25 mouse cellular contexts compared by ENCODE assay signal in the genomic region with DNA sequence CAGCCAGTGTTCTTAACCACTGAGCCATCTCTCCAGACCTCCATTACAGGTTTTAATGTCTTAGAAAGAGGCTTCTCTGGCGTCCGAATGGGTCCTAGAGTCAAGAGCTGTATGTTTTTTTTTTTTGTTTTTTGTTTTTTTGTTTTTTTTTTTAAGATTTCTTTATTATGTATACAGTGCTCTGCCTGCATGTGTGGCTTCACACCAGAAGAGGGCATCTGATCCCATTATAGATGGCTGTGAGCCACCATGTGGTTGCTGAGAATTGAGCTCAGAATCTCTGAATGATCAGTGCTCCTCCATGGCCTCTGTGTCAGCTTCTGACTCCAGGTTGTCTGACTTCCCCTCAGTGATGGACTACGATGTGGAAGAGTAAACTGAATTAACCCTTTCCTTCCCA. TPM values are rescaled to one million over a fixed set of nuclear protein-coding genes. Genes with fewer than 3 reads are reported as not detected.
DNase-seq lines count a peak whose midpoint lies in the region; ATAC-seq and TF ChIP-seq lines count a peak whose summit lies in the region.
"Had no signal": no experiment of that assay in that cellular context is flagged by ENCODE, and none has a peak within 500 bp of the region (broad histone marks: within the 10 kb centered on the region; RNA-seq: fewer than 3 reads in every experiment).

No protein-coding gene starts in this region.

- H3K9ac ChIP-seq in intestine, postnatal 0 days (ENCODE audit: low read depth, low read length) = no peak overlapping the region
- H3K9ac ChIP-seq in intestine, embryonic 15.5 days = no peak overlapping the region
- H3K9ac ChIP-seq in liver, embryonic 14.5 days (replicated peaks) = no peak overlapping the region
- H3K9ac ChIP-seq in MEL (ENCODE audit: control insufficient read depth, low read depth, low read length, poor library complexity, severe bottlenecking) = no peak overlapping the region
- H3K9ac ChIP-seq: embryonic facial prominence, embryonic 12.5 days; embryonic facial prominence, embryonic 15.5 days; heart, embryonic 13.5 days; hindbrain, embryonic 12.5 days; hindbrain, embryonic 15.5 days had no signal

- no peaks in the 10 kb centered on the region for H3K36me3 ChIP-seq in intestine, postnatal 0 days (ENCODE audit: control insufficient read depth, insufficient read depth)
- H3K36me3 ChIP-seq in intestine, embryonic 15.5 days = no peaks in the 10 kb centered on the region
- no peaks in the 10 kb centered on the region for H3K36me3 ChIP-seq in liver, embryonic 14.5 days (replicated peaks; ENCODE audit: control insufficient read depth, insufficient read depth, low read depth)
- peaks cover 0 to 12% of the 10 kb centered on the region in 2 experiments; a peak in 2 of 4 replicates for H3K36me3 ChIP-seq in MEL (ENCODE audit: control insufficient read depth in 1 of 2, insufficient read depth in 2 of 2, low read length in 2 of 2)
- H3K36me3 ChIP-seq: embryonic facial prominence, embryonic 12.5 days; embryonic facial prominence, embryonic 15.5 days; heart, embryonic 10.5 days; heart, embryonic 13.5 days; hindbrain, embryonic 12.5 days; hindbrain, embryonic 15.5 days had no signal

- 66% methylated on average over 3 of the region's 3 CpGs for WGBS in intestine, postnatal 0 days
- WGBS in intestine, embryonic 15.5 days = 52% methylated on average over 3 of the region's 3 CpGs
- WGBS in liver, embryonic 14.5 days (ENCODE audit: insufficient replicate concordance) = 41% methylated on average over 3 of the region's 3 CpGs

- ATAC-seq in intestine, postnatal 0 days = no peak
- no peak for ATAC-seq in intestine, embryonic 15.5 days
- no peak for ATAC-seq in liver, embryonic 14.5 days (ENCODE audit: insufficient read depth)
- ATAC-seq: CD4-positive, CD25-positive, alpha-beta regulatory T cell, adult 4 months; forebrain, embryonic 14.5 days; Patski had no signal

- no peaks in the 10 kb centered on the region for H3K27me3 ChIP-seq in intestine, postnatal 0 days (replicated peaks; ENCODE audit: control insufficient read depth, insufficient read depth, low read length)
- H3K27me3 ChIP-seq in intestine, embryonic 15.5 days (replicated peaks) = no peaks in the 10 kb centered on the region
- no peaks in the 10 kb centered on the region for H3K27me3 ChIP-seq in liver, embryonic 14.5 days (ENCODE audit: control insufficient read depth, insufficient read depth, low read length)
- no peaks in the 10 kb centered on the region for H3K27me3 ChIP-seq in MEL (ENCODE audit: control insufficient read depth in 1 of 2, insufficient read depth in 2 of 2, low read length in 2 of 2)
- H3K27me3 ChIP-seq: embryonic facial prominence, embryonic 12.5 days; embryonic facial prominence, embryonic 15.5 days; heart, embryonic 13.5 days; hindbrain, embryonic 12.5 days; hindbrain, embryonic 15.5 days; Patski had no signal

- no peak for TF ChIP-seq RAD21 in MEL (IDR thresholded peaks at IDR 0.05; ENCODE audit: low read depth, low read length)

- H3K27ac ChIP-seq in intestine, postnatal 0 days (ENCODE audit: low read depth, low read length) = no peak overlapping the region
- no peak overlapping the region for H3K27ac ChIP-seq in intestine, embryonic 15.5 days
- H3K27ac ChIP-seq in liver, embryonic 14.5 days = no peak overlapping the region
- H3K27ac ChIP-seq in MEL (ENCODE audit: control insufficient read depth, low read depth, low read length) = no peak overlapping the region
- H3K27ac ChIP-seq: embryonic facial prominence, embryonic 12.5 days; embryonic facial prominence, embryonic 15.5 days; heart, adult 2 months; heart, embryonic 10.5 days; heart, embryonic 13.5 days; hindbrain, embryonic 12.5 days; hindbrain, embryonic 15.5 days had no signal

- no peaks in the 10 kb centered on the region for H3K4me1 ChIP-seq in intestine, postnatal 0 days (replicated peaks; ENCODE audit: control insufficient read depth, insufficient read depth, low read length)
- H3K4me1 ChIP-seq in intestine, embryonic 15.5 days (replicated peaks) = no peaks in the 10 kb centered on the region
- no peaks in the 10 kb centered on the region for H3K4me1 ChIP-seq in liver, embryonic 14.5 days (replicated peaks; ENCODE audit: control insufficient read depth in 2 of 2, insufficient read depth in 2 of 2, low read length in 1 of 2)
- H3K4me1 ChIP-seq in MEL (ENCODE audit: control insufficient read depth in 1 of 2, insufficient read depth in 2 of 2, low read length in 2 of 2) = peaks cover 2 to 16% of the 10 kb centered on the region in 2 experiments; a peak in 3 of 4 replicates
- H3K4me1 ChIP-seq: embryonic facial prominence, embryonic 12.5 days; embryonic facial prominence, embryonic 15.5 days; heart, embryonic 10.5 days; heart, embryonic 13.5 days; hindbrain, embryonic 15.5 days had no signal

- no peak overlapping the region for H3K4me2 ChIP-seq in intestine, postnatal 0 days (replicated peaks; ENCODE audit: low read depth)
- H3K4me2 ChIP-seq in intestine, embryonic 15.5 days (replicated peaks) = no peak overlapping the region
- no peak overlapping the region for H3K4me2 ChIP-seq in liver, embryonic 14.5 days (ENCODE audit: low read depth)
- H3K4me2 ChIP-seq: embryonic facial prominence, embryonic 12.5 days; embryonic facial prominence, embryonic 15.5 days; heart, embryonic 13.5 days; hindbrain, embryonic 12.5 days; hindbrain, embryonic 15.5 days had no signal

- H3K9me3 ChIP-seq in intestine, postnatal 0 days (ENCODE audit: control insufficient read depth) = no peaks in the 10 kb centered on the region
- no peaks in the 10 kb centered on the region for H3K9me3 ChIP-seq in intestine, embryonic 15.5 days
- peaks cover 3% of the 10 kb centered on the region; the same call in 1 of the 2 replicates for H3K9me3 ChIP-seq in liver, embryonic 14.5 days (ENCODE audit: control insufficient read depth, low read length)
- H3K9me3 ChIP-seq in MEL (replicated peaks; ENCODE audit: insufficient read depth, low read length) = no peaks in the 10 kb centered on the region
- H3K9me3 ChIP-seq: embryonic facial prominence, embryonic 12.5 days; embryonic facial prominence, embryonic 15.5 days; heart, embryonic 10.5 days; hindbrain, embryonic 12.5 days; hindbrain, embryonic 15.5 days had no signal

- no peaks in the 10 kb centered on the region for H3K79me2 ChIP-seq in MEL (ENCODE audit: control insufficient read depth, insufficient read depth, low read length, poor library complexity)

- no peak for DNase-seq in liver, embryonic 14.5 days (ENCODE audit: low read depth in 3 of 3, low spot score in 3 of 3)
- no peak for DNase-seq in liver
- peak; percentile 52 for DNase-seq in MEL (ENCODE audit: low read depth, low spot score)
- DNase-seq in urinary bladder, postnatal 4 days (ENCODE audit: low spot score in 2 of 2) = no peak
- DNase-seq: adrenal gland, postnatal 10 days; adrenal gland, postnatal 36 days; cerebellum, adult 18-20 months; cerebellum, adult 9-11 months; cerebellum, postnatal 25 days; gastrocnemius, postnatal 10 days; gastrocnemius, postnatal 36 days; heart, adult 2 months; heart, postnatal 14 days; heart, postnatal 4 days had no signal

- no peak for TF ChIP-seq POLR2A in MEL (IDR thresholded peaks at IDR 0.05; ENCODE audit: control insufficient read depth in 1 of 2, insufficient read depth in 1 of 2, low read depth in 1 of 2, low read length in 2 of 2, poor library complexity in 1 of 2)

- TF ChIP-seq CTCF in intestine, postnatal 0 days (IDR thresholded peaks at IDR 0.05; ENCODE audit: low read depth) = peak; percentile 16; the same call in 1 of the 2 replicates
- TF ChIP-seq CTCF in liver, embryonic 14.5 days (IDR thresholded peaks at IDR 0.05; ENCODE audit: low read depth) = peak; percentile 10; the same call in 1 of the 2 replicates
- peak in 2 of 3 experiments; percentile 20 to 43; a peak in 4 of 6 replicates for TF ChIP-seq CTCF in MEL (IDR thresholded peaks at IDR 0.05 in 2 of 3, conservative IDR thresholded peaks at IDR 0.05 in 1 of 3; ENCODE audit: control insufficient read depth in 1 of 3, insufficient read depth in 1 of 3, low read depth in 2 of 3, low read length in 3 of 3, poor library complexity in 1 of 3, severe bottlenecking in 1 of 3)

- no peak overlapping the region for H3K4me3 ChIP-seq in intestine, postnatal 0 days (ENCODE audit: low read depth, low read length)
- H3K4me3 ChIP-seq in intestine, embryonic 15.5 days (replicated peaks) = no peak overlapping the region
- H3K4me3 ChIP-seq in liver, embryonic 14.5 days (ENCODE audit: insufficient read depth in 1 of 2, low read depth in 2 of 2, low read length in 2 of 2) = no peak overlapping the region
- no peak overlapping the region for H3K4me3 ChIP-seq in MEL (ENCODE audit: control insufficient read depth in 1 of 2, insufficient read depth in 1 of 2, low read depth in 2 of 2, low read length in 2 of 2)
- H3K4me3 ChIP-seq: embryonic facial prominence, embryonic 12.5 days; embryonic facial prominence, embryonic 15.5 days; heart, adult 2 months; heart, embryonic 10.5 days; heart, embryonic 13.5 days; hindbrain, embryonic 12.5 days; hindbrain, embryonic 15.5 days had no signal

- no peak for TF ChIP-seq EP300 in liver, embryonic 14.5 days (IDR thresholded peaks at IDR 0.05; ENCODE audit: low read depth)
- TF ChIP-seq EP300 in MEL (IDR thresholded peaks at IDR 0.05; ENCODE audit: low read depth in 1 of 2, low read length in 2 of 2) = no peak

TF ChIP-seq in MEL, 35 proteins besides CTCF, POLR2A, EP300 and RAD21:
- TF ChIP-seq MYC (IDR thresholded peaks at IDR 0.05; ENCODE audit: low read depth, low read length) (peak; percentile 77; the same call in 1 of the 2 replicates), CHD1 (IDR thresholded peaks at IDR 0.05; ENCODE audit: low read depth, low read length) (no peak), ZNF384 (IDR thresholded peaks at IDR 0.05; ENCODE audit: low read depth, low read length) (peak; percentile 57; the same call in 1 of the 2 replicates)

RNA-seq across cellular contexts. Expression of a gene that starts 20.0 kb away (rescaled TPM):
- 10.7 and 11.2 TPM in 2 replicates for polyA plus RNA-seq in intestine, postnatal 0 days (2015; fragmentation: Nextera tagmentation; extraction: Ambion mirVana)
- polyA plus RNA-seq in intestine, embryonic 15.5 days (2015; fragmentation: Nextera tagmentation; extraction: Ambion mirVana) = 11.2 and 12.3 TPM in 2 replicates
- 2.3 and 2.9 TPM in 2 replicates for polyA plus RNA-seq in liver, embryonic 14.5 days (2012; rRNA removed)
- 4.1 and 5.0 TPM in 2 replicates for polyA plus RNA-seq in liver, embryonic 14.5 days (2014; fragmentation: Nextera tagmentation; extraction: Ambion mirVana)
- 9.1 and 14.2 TPM in 2 replicates for total RNA-seq in MEL (2012; rRNA removed)
- 10 to 100 TPM in 1 of 2 experiments, not detected in 1; 12.1 TPM for polyA plus RNA-seq in MEL (2012; ENCODE audit: insufficient read depth in 1 of 2, insufficient read length in 2 of 2, low read depth in 1 of 2, low replicate concordance in 2 of 2, missing spikeins in 1 of 2)

RNA-seq across cellular contexts. Expression of a gene that starts 21.8 kb away (rescaled TPM):
- polyA plus RNA-seq in intestine, postnatal 0 days (2015; fragmentation: Nextera tagmentation; extraction: Ambion mirVana) = 9.0 and 10.0 TPM in 2 replicates
- polyA plus RNA-seq in intestine, embryonic 15.5 days (2015; fragmentation: Nextera tagmentation; extraction: Ambion mirVana) = 54.8 and 56.8 TPM in 2 replicates
- 12.6 and 33.5 TPM in 2 replicates for polyA plus RNA-seq in liver, embryonic 14.5 days (2012; rRNA removed)
- 23.5 and 28.1 TPM in 2 replicates for polyA plus RNA-seq in liver, embryonic 14.5 days (2014; fragmentation: Nextera tagmentation; extraction: Ambion mirVana)
- total RNA-seq in MEL (2012; rRNA removed) = 170 and 176 TPM in 2 replicates
- 100 to 1,000 TPM; 300 to 388 TPM for polyA plus RNA-seq in MEL (2012; ENCODE audit: insufficient read depth in 1 of 2, insufficient read length in 2 of 2, low read depth in 1 of 2, low replicate concordance in 2 of 2, missing spikeins in 1 of 2)
